Mouse (Mus musculus): ENCODE results near the gene Jak2. TPM values are rescaled to one million over a fixed set of nuclear protein-coding genes. Genes with fewer than 3 reads are reported as not detected.
A peak's percentile ranks its signal among the peaks of the same experiment; 100 is the strongest.

Jak2 gene
- polyA plus RNA-seq, 1 experiment from 2014 or later, result 8.8 TPM

- peak overlapping the region; percentile 11; the same call in 1 of the 2 replicates for H3K27ac ChIP-seq
Observed at GRCm38 (mm10) chr19:29255327-29256027, 3.8 kb downstream of the Jak2 start.

GRCm38 (mm10) chr19:29261638-29262037 is 10.0 kb downstream of the Jak2 start:
- no peak for ATAC-seq (ENCODE audit: insufficient number of reproducible peaks, low FRiP score, low TSS enrichment, low read depth)
- Histone ChIP-seq H3K4me3 (no peak overlapping the region), H3K9ac (no peak overlapping the region), H3K27me3 (no peaks in the 10 kb centered on the region), H3K27ac (no peak overlapping the region), H3K9me3 (no peaks in the 10 kb centered on the region), H3K4me2 (no peak overlapping the region), H3K4me1 (0 out of 2 replicates have a peak, but pooled peaks cover 5% of the 10 kb centered on the region), H3K36me3 (peaks cover 5% of the 10 kb centered on the region)
- 71% methylated on average over 9 of the region's 9 CpGs for WGBS

More at GRCm38 (mm10) chr19:29255327-29256027, 3.8 kb downstream of the Jak2 start:
- Histone ChIP-seq H3K9ac (no peak overlapping the region), H3K4me1 (peaks cover 20% of the 10 kb centered on the region), H3K36me3 (no peaks in the 10 kb centered on the region), H3K27me3 (no peaks in the 10 kb centered on the region), H3K4me3 (no peak overlapping the region), H3K4me2 (no peak overlapping the region), H3K9me3 (no peaks in the 10 kb centered on the region)
- ATAC-seq (ENCODE audit: insufficient number of reproducible peaks, low FRiP score, low TSS enrichment, low read depth), result no peak
- 65% methylated on average over 7 of the region's 7 CpGs for WGBS

- H3K27me3 ChIP-seq, result no peaks in the 10 kb centered on the region
- no peak overlapping the region for H3K4me2 ChIP-seq
- no peak overlapping the region for H3K4me3 ChIP-seq
- peaks cover 5% of the 10 kb centered on the region for H3K36me3 ChIP-seq
- no peak for ATAC-seq (ENCODE audit: insufficient number of reproducible peaks, low FRiP score, low TSS enrichment, low read depth)
- H3K9me3 ChIP-seq, result no peaks in the 10 kb centered on the region
- WGBS, result 78% methylated on average over 1 of the region's 1 CpGs
- no peak overlapping the region for H3K9ac ChIP-seq
- H3K4me1 ChIP-seq, result 0 out of 2 replicates have a peak, but pooled peaks cover 5% of the 10 kb centered on the region
- no peak overlapping the region for H3K27ac ChIP-seq
Observed at GRCm38 (mm10) chr19:29263492-29263891, 11.9 kb downstream of the Jak2 start.

GRCm38 (mm10) chr19:29265538-29265937 is 13.9 kb downstream of the Jak2 start:
- 0 out of 2 replicates have a peak, but pooled peaks have one; percentile 67 for ATAC-seq (ENCODE audit: insufficient number of reproducible peaks, low FRiP score, low TSS enrichment, low read depth)
- WGBS, result 48% methylated on average over 5 of the region's 5 CpGs
- Histone ChIP-seq H3K36me3 (peaks cover 5% of the 10 kb centered on the region), H3K9me3 (no peaks in the 10 kb centered on the region), H3K4me1 (0 out of 2 replicates have a peak, but pooled peaks cover 5% of the 10 kb centered on the region), H3K27ac (peak overlapping the region; percentile 78), H3K9ac (no peak overlapping the region), H3K27me3 (no peaks in the 10 kb centered on the region), H3K4me2 (no peak overlapping the region), H3K4me3 (no peak overlapping the region)

DNA sequence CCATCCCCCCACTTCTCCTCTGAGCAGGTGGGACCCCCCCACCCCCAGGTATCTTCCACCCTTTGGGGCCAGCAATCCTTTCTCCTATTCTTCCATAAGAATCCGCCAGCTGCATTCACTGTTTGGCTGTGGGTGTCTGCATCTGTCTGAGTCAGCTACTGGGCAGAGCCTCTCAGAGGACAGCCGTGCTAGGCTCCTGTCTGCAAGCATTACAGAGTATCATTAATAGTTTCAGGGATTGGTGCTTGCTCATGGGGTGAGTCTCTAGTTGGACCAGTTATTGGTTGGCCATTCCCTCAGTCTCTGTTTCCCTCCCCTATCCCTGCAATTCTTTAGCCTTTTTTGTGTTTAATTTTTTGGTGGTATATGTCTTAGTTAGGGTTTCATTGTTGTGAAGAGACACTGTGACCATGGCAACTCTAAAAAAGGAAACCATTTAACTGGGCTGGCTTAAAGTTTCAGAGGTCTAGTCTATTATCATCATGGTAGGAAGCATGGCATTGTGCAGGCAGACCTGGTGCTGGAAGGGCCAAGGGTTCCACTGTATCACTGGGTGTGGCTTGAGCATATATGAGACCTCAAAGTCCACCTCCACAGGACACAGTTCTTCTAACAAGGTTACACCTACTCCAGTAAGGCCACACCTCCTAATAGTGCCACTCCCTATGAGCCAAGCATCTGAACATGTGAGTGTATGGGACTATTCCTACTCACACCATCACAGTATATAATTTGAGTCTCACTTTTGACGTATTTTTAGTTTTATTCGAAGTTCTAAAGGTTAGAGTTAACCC is 15.6 kb downstream of the Jak2 start:
- Histone ChIP-seq H3K36me3 (peaks cover 5% of the 10 kb centered on the region), H3K4me2 (no peak overlapping the region), H3K4me1 (0 out of 2 replicates have a peak, but pooled peaks cover 5% of the 10 kb centered on the region), H3K27ac (no peak overlapping the region), H3K4me3 (no peak overlapping the region), H3K9ac (no peak overlapping the region), H3K9me3 (no peaks in the 10 kb centered on the region), H3K27me3 (no peaks in the 10 kb centered on the region)
- WGBS, result 85% methylated on average over 4 of the region's 4 CpGs
- no peak for ATAC-seq (ENCODE audit: insufficient number of reproducible peaks, low FRiP score, low TSS enrichment, low read depth)

DNA sequence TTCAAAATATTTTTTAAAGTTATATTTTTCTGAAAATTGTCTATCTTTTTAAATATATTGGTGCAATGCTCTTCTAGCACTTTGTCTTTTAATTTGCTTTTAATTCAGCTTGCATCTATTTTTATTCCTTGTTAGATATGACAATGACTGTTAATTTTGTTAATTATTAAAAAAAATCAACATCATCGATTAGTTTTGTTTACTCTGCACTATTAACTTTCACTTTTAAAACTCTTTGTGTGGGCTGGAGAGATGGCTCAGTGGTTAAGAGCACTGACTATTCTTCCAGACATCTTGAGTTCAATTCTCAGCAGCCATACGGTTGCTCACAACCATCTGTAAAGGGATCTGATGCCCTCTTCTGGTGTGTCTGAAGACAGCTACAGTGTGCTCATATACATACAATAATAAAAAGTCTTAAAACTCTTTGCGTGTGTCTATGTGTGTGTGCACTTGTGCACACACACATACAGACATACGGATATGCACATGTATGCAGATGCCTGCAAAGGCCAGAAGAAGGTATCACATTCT is 17.2 kb downstream of the Jak2 start:
- no peak for ATAC-seq (ENCODE audit: insufficient number of reproducible peaks, low FRiP score, low TSS enrichment, low read depth)
- 89% methylated on average over 4 of the region's 4 CpGs for WGBS
- H3K27ac ChIP-seq, result no peak overlapping the region
- H3K4me2 ChIP-seq, result no peak overlapping the region
- H3K27me3 ChIP-seq, result no peaks in the 10 kb centered on the region
- 0 out of 2 replicates have a peak, but pooled peaks cover 5% of the 10 kb centered on the region for H3K4me1 ChIP-seq
- H3K36me3 ChIP-seq, result no peaks in the 10 kb centered on the region
- no peak overlapping the region for H3K4me3 ChIP-seq
- no peak overlapping the region for H3K9ac ChIP-seq
- H3K9me3 ChIP-seq, result no peaks in the 10 kb centered on the region

DNA sequence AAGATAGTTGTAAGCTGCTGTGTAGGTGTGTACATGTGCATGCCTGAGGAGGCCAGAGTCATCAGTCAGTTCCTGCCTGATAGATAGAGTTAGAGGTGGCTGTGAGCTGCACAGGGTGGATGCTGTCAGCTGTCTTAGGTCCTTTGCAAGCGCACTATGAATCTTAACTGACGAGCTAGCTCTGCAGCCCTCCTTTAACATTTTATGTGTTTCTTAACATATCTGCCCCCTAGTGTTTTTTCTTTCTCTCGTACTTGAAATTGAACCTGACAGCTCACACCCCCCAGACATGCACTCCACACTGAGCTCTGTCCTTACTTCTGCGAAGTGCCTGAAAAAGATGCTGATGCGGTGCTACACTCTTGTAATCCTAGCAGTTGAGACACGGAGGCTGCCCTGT is 18.6 kb downstream of the Jak2 start:
- H3K9me3 ChIP-seq, result no peaks in the 10 kb centered on the region
- H3K9ac ChIP-seq, result no peak overlapping the region
- ATAC-seq (ENCODE audit: insufficient number of reproducible peaks, low FRiP score, low TSS enrichment, low read depth), result no peak
- 0 out of 2 replicates have a peak, but pooled peaks cover 2% of the 10 kb centered on the region for H3K36me3 ChIP-seq
- no peaks in the 10 kb centered on the region for H3K27me3 ChIP-seq
- no peak overlapping the region for H3K27ac ChIP-seq
- H3K4me3 ChIP-seq, result no peak overlapping the region
- 42% methylated on average over 6 of the region's 6 CpGs for WGBS
- no peak overlapping the region for H3K4me2 ChIP-seq
- H3K4me1 ChIP-seq, result no peaks in the 10 kb centered on the region

GRCm38 (mm10) chr19:29271147-29271578 is 19.5 kb downstream of the Jak2 start:
- 0 out of 2 replicates have a peak, but pooled peaks cover 2% of the 10 kb centered on the region for H3K36me3 ChIP-seq
- H3K27me3 ChIP-seq, result no peaks in the 10 kb centered on the region
- no peak overlapping the region for H3K4me2 ChIP-seq
- 83% methylated on average over 12 of the region's 12 CpGs for WGBS
- H3K4me3 ChIP-seq, result no peak overlapping the region
- H3K9me3 ChIP-seq, result no peaks in the 10 kb centered on the region
- ATAC-seq (ENCODE audit: insufficient number of reproducible peaks, low FRiP score, low TSS enrichment, low read depth), result no peak
- no peak overlapping the region for H3K9ac ChIP-seq
- H3K27ac ChIP-seq, result no peak overlapping the region
- no peaks in the 10 kb centered on the region for H3K4me1 ChIP-seq

DNA sequence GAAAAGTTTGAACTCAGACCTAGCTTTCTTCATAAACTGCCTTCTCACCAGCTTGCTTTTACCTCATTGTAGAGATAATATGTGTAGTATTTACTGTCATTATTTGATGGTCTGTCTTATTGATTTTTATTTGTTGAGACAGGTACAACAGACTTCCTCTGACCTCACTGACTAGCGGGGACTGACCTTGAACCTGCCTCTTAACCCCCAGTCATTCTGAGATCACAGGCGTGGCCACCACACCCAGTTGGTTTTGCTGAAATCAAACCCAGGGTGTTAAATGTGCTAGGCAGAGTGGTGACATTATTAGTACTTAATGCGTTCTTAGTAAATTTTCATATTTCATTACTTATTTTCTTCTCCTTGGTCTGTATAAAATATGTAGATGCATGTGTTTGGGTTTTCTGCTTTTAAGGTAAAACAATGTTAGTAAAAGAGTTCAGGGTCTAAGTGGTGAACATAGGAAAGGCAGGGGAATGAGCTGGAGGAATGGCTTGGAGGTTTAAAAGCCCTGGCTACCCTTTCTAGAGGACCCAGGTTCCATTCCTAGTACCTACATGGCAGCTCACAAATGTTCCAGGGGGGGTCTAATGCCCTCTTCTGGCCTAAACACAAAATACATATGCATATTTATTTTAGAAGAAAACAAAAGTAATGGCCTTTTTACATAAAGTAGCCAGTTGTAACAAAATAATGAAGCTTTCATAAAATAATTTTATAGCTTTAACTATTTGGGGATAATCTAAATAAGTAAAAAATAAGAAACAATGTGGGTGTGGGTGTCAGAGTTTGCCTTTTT is 20.6 kb downstream of the Jak2 start:
- Histone ChIP-seq H3K9me3 (no peaks in the 10 kb centered on the region), H3K27ac (no peak overlapping the region), H3K36me3 (peaks cover 9% of the 10 kb centered on the region), H3K9ac (no peak overlapping the region), H3K27me3 (no peaks in the 10 kb centered on the region), H3K4me3 (no peak overlapping the region), H3K4me1 (no peaks in the 10 kb centered on the region), H3K4me2 (no peak overlapping the region)
- no peak for ATAC-seq (ENCODE audit: insufficient number of reproducible peaks, low FRiP score, low TSS enrichment, low read depth)
- 91% methylated on average over 3 of the region's 3 CpGs for WGBS

- 88% methylated on average over 4 of the region's 4 CpGs for WGBS
- H3K9me3 ChIP-seq, result no peaks in the 10 kb centered on the region
Observed at GRCm38 (mm10) chr19:29276414-29276813, 24.8 kb downstream of the Jak2 start.

GRCm38 (mm10) chr19:29278944-29279587 is 27.4 kb downstream of the Jak2 start:
- Histone ChIP-seq H3K36me3 (peaks cover 26% of the 10 kb centered on the region), H3K27ac (no peak overlapping the region), H3K4me3 (no peak overlapping the region), H3K4me1 (no peaks in the 10 kb centered on the region), H3K27me3 (no peaks in the 10 kb centered on the region), H3K4me2 (no peak overlapping the region), H3K9ac (no peak overlapping the region), H3K9me3 (no peaks in the 10 kb centered on the region)
- ATAC-seq (ENCODE audit: insufficient number of reproducible peaks, low FRiP score, low TSS enrichment, low read depth), result no peak
- 77% methylated on average over 6 of the region's 6 CpGs for WGBS

More at GRCm38 (mm10) chr19:29276414-29276813, 24.8 kb downstream of the Jak2 start:
- Histone ChIP-seq H3K36me3 (peaks cover 21% of the 10 kb centered on the region), H3K9ac (no peak overlapping the region), H3K27me3 (no peaks in the 10 kb centered on the region), H3K27ac (no peak overlapping the region), H3K4me1 (no peaks in the 10 kb centered on the region), H3K4me3 (no peak overlapping the region), H3K4me2 (no peak overlapping the region)
- no peak for ATAC-seq (ENCODE audit: insufficient number of reproducible peaks, low FRiP score, low TSS enrichment, low read depth)

All from limb, embryonic 15.5 days (tissue).